Mouse (Mus musculus): ENCODE results near the gene Lix1. TPM values are rescaled to one million over a fixed set of nuclear protein-coding genes. Genes with fewer than 3 reads are reported as not detected.
A peak's percentile ranks its signal among the peaks of the same experiment; 100 is the strongest.

Lix1 gene
- polyA plus RNA-seq, 1 experiment from 2014 or later: 8.2 TPM

DNA sequence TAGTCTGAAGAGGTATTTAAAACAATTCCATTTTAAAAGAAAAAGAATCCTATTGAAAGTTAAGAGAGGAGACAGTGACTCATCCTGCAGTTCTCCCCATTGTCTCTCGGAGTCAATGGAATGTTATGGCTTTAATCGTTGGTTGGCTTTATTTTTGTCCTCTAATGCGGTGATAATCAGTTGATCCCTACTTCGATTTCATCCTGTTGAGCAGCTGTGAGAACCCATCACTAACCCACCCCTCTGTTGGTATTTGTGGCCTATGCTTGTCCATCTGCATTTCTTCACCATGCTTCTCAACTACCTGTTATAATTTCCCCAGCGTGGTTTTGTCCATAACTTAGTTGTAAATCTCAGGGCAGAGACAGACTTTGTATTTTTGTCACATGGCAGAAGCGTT, 5.7 kb downstream of the Lix1 start:
- H3K4me1 ChIP-seq (ENCODE audit: control insufficient read depth, insufficient read depth, low read length): no peaks in the 10 kb centered on the region
- no peak for ATAC-seq (ENCODE audit: low FRiP score, low TSS enrichment)
- H3K4me3 ChIP-seq (ENCODE audit: low read length): no peak overlapping the region
- no peaks in the 10 kb centered on the region for H3K9me3 ChIP-seq (ENCODE audit: control insufficient read depth, low read length)
- WGBS: 63% methylated on average over 6 of the region's 6 CpGs
- no peak overlapping the region for H3K9ac ChIP-seq (ENCODE audit: low read depth, low read length)
- no peaks in the 10 kb centered on the region for H3K36me3 ChIP-seq (ENCODE audit: control insufficient read depth, insufficient read depth, low read length)
- no peak overlapping the region for H3K27ac ChIP-seq (ENCODE audit: low read depth, low read length)
- H3K4me2 ChIP-seq (replicated peaks; ENCODE audit: low read depth, low read length): no peak overlapping the region
- no peaks in the 10 kb centered on the region for H3K27me3 ChIP-seq (ENCODE audit: control insufficient read depth, insufficient read depth, low read length)

DNA sequence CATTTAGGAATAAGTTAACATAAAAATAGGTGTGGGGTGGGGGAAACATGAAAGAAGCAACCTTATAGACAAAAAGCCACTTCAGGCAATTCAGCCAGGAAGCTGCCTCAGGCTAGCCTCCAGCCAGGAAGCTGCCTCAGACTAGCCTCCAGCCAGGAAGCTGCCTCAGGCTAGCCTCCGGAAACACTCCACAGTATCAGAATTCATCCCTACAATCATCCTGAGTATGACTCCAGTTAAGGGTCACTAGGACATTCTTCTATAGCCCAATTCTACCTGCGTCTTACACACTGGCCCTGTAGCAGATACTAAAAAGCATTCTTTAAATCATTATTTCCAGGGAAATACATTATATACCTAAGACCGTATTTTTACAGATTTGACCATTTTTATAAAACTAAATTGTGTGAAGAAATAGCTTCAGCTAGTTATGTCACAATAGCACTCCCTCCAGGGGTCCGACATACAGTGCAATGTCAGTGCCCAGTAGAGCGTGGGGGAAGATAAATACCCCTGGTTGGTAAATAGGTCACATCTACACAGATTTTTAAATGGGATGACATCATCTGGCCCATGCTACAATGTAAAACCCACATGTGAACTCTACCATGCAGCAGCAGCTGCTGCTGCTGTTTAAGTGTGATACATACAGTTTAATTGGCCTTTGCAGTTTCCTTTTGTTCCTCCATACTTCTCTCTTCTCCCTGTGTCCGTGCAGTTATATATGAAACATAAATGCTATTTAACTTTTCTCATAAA, 6.4 kb downstream of the Lix1 start:
- no peak overlapping the region for H3K27ac ChIP-seq (ENCODE audit: low read depth, low read length)
- WGBS: 75% methylated on average over 6 of the region's 6 CpGs
- H3K36me3 ChIP-seq (ENCODE audit: control insufficient read depth, insufficient read depth, low read length): no peaks in the 10 kb centered on the region

DNA sequence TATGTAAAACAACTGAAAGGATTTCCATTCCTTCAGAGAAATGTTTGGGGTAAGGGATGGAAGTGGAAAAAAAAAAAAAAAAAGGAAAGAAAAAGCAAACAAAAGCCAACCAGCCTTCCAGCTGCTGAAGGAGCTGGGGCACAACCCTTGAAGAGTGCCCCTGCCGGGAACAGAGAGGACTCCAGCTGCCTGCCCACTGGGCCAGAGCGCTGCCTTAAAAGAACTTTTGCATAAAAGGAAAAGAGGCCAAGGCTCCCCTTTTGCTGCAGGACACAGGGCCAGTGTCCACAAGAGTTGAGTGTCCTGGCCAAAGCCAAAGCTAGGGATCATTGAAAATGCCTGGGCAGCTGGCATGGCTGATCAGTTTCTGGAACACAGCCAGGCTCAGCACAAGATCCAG, 7.1 kb downstream of the Lix1 start:
- H3K27me3 ChIP-seq (ENCODE audit: control insufficient read depth, insufficient read depth, low read length): no peaks in the 10 kb centered on the region
- H3K4me2 ChIP-seq (replicated peaks; ENCODE audit: low read depth, low read length): no peak overlapping the region
- no peak overlapping the region for H3K4me3 ChIP-seq (ENCODE audit: low read length)
- ATAC-seq (ENCODE audit: low FRiP score, low TSS enrichment): peak; percentile 54
- no peaks in the 10 kb centered on the region for H3K4me1 ChIP-seq (ENCODE audit: control insufficient read depth, insufficient read depth, low read length)
- WGBS: 8% methylated on average over 2 of the region's 2 CpGs
- H3K36me3 ChIP-seq (ENCODE audit: control insufficient read depth, insufficient read depth, low read length): no peaks in the 10 kb centered on the region
- no peak overlapping the region for H3K9ac ChIP-seq (ENCODE audit: low read depth, low read length)
- no peak overlapping the region for H3K27ac ChIP-seq (ENCODE audit: low read depth, low read length)
- no peaks in the 10 kb centered on the region for H3K9me3 ChIP-seq (ENCODE audit: control insufficient read depth, low read length)

More for the DNA sequence above, 6.4 kb downstream of the Lix1 start:
- Histone ChIP-seq H3K4me1 (ENCODE audit: control insufficient read depth, insufficient read depth, low read length) (no peaks in the 10 kb centered on the region), H3K4me3 (ENCODE audit: low read length) (no peak overlapping the region), H3K4me2 (replicated peaks; ENCODE audit: low read depth, low read length) (no peak overlapping the region), H3K27me3 (ENCODE audit: control insufficient read depth, insufficient read depth, low read length) (no peaks in the 10 kb centered on the region), H3K9ac (ENCODE audit: low read depth, low read length) (no peak overlapping the region), H3K9me3 (ENCODE audit: control insufficient read depth, low read length) (no peaks in the 10 kb centered on the region)
- ATAC-seq (ENCODE audit: low FRiP score, low TSS enrichment): no peak

DNA sequence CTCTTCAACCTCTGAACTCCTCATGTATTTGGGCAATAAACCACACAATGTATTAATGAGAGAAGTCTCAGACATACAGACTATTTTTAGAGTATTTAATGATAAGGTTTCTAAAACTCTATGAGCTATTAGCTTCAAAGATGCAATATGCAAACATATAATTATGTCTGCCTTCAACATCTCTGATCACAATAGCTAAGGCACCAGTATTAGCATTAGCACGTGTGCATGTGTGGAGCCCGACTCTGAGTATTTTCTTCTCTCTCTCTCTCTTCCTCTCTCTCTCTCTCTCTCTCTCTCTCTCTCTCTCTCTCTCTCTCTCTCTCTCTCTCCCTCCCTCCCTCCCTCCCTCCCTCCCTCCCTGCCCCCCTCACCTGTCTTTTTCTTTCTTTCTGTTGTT, 9.0 kb downstream of the Lix1 start:
- H3K9ac ChIP-seq (ENCODE audit: low read depth, low read length): no peak overlapping the region
- H3K36me3 ChIP-seq (ENCODE audit: control insufficient read depth, insufficient read depth, low read length): no peaks in the 10 kb centered on the region
- ATAC-seq (ENCODE audit: low FRiP score, low TSS enrichment): no peak
- H3K4me3 ChIP-seq (ENCODE audit: low read length): no peak overlapping the region
- no peak overlapping the region for H3K27ac ChIP-seq (ENCODE audit: low read depth, low read length)
- no peaks in the 10 kb centered on the region for H3K9me3 ChIP-seq (ENCODE audit: control insufficient read depth, low read length)
- H3K27me3 ChIP-seq (ENCODE audit: control insufficient read depth, insufficient read depth, low read length): no peaks in the 10 kb centered on the region
- 86% methylated on average over 2 of the region's 2 CpGs for WGBS
- H3K4me1 ChIP-seq (ENCODE audit: control insufficient read depth, insufficient read depth, low read length): no peaks in the 10 kb centered on the region
- no peak overlapping the region for H3K4me2 ChIP-seq (replicated peaks; ENCODE audit: low read depth, low read length)

DNA sequence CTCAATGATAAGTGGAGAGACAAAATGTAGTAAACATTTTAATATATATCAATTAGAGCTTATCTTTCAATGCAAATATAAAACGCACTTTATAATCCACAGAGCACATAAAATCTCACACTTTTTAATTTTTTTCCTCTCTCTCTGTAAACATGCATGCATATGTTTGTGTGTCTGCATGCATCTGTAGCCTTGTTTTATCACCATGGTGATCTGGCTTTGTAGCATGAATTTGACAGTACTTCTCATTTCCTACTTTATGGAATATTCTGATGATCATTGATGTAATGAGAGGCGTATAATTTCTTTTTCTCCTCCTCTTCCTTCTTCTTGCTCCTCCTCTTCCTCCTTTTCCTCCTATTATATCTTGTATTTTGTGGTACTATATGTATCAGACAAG, 9.7 kb downstream of the Lix1 start:
- no peaks in the 10 kb centered on the region for H3K27me3 ChIP-seq (ENCODE audit: control insufficient read depth, insufficient read depth, low read length)
- H3K4me3 ChIP-seq (ENCODE audit: low read length): no peak overlapping the region
- ATAC-seq (ENCODE audit: low FRiP score, low TSS enrichment): no peak
- no peak overlapping the region for H3K4me2 ChIP-seq (replicated peaks; ENCODE audit: low read depth, low read length)
- H3K9me3 ChIP-seq (ENCODE audit: control insufficient read depth, low read length): no peaks in the 10 kb centered on the region
- H3K4me1 ChIP-seq (ENCODE audit: control insufficient read depth, insufficient read depth, low read length): no peaks in the 10 kb centered on the region
- no peak overlapping the region for H3K9ac ChIP-seq (ENCODE audit: low read depth, low read length)
- no peaks in the 10 kb centered on the region for H3K36me3 ChIP-seq (ENCODE audit: control insufficient read depth, insufficient read depth, low read length)
- no peak overlapping the region for H3K27ac ChIP-seq (ENCODE audit: low read depth, low read length)
- 91% methylated on average over 2 of the region's 2 CpGs for WGBS

DNA sequence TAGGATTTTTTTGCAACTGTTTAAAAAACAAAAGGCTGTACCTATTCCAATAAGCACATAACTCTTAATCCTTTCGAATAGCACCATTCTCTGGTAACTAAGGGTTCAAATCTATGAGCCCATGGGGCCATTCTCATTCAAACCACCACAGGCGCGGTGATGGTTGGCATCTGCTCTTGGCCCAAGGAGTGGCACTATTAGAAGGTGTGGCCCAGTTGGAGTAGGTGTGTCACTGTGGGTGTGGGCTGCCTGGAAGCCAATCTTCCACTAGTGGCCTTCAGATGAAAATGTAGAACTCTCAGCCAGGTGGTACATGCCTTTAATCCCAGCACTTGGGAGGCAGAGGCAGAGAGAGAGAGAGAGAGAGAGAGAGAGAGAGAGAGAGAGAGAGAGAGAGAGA, 11.7 kb downstream of the Lix1 start:
- Histone ChIP-seq H3K4me1 (ENCODE audit: control insufficient read depth, insufficient read depth, low read length) (no peaks in the 10 kb centered on the region), H3K27ac (ENCODE audit: low read depth, low read length) (no peak overlapping the region), H3K9me3 (ENCODE audit: control insufficient read depth, low read length) (no peaks in the 10 kb centered on the region), H3K36me3 (ENCODE audit: control insufficient read depth, insufficient read depth, low read length) (no peaks in the 10 kb centered on the region), H3K4me3 (ENCODE audit: low read length) (no peak overlapping the region), H3K9ac (ENCODE audit: low read depth, low read length) (no peak overlapping the region), H3K4me2 (replicated peaks; ENCODE audit: low read depth, low read length) (no peak overlapping the region), H3K27me3 (ENCODE audit: control insufficient read depth, insufficient read depth, low read length) (no peaks in the 10 kb centered on the region)
- ATAC-seq (ENCODE audit: low FRiP score, low TSS enrichment): no peak
- WGBS: 91% methylated on average over 3 of the region's 3 CpGs

DNA sequence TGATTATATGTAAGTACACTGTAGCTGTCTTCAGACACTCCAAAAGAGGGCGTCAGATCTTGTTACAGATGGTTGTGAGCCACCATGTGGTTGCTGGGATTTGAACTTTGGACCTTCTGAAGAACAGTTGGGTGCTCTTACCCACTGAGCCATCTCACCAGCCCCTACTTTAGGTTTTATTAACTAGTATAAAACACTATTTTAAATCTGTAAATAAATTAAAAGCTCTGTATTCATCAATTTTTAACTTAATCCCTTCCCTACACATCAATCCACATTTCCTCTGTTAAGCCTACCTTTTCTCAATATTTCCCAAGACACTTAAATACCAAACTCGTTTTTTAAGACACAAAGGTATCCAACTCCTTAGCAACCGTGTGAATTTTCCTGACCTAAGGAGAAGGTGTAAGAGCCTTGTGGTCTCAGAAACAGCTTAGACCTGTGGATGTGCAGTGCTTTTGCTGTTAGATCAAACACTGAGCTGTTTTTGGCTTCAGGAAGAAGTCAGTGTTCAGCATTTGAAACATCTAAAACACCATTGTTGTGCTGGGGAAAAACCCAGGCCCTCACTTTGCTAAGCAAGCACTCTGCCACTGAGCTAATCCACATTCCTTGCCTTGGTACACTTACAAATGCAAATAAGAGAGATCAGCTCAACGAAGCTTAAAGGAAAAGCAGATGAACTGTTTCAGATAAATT, 22.3 kb downstream of the Lix1 start:
- no peaks in the 10 kb centered on the region for H3K9me3 ChIP-seq (ENCODE audit: control insufficient read depth, low read length)
- H3K27ac ChIP-seq (ENCODE audit: low read depth, low read length): peak overlapping the region; percentile 47; the same call in 1 of the 2 replicates
- no peak overlapping the region for H3K4me3 ChIP-seq (ENCODE audit: low read length)
- WGBS: 47% methylated on average over 4 of the region's 4 CpGs
- no peaks in the 10 kb centered on the region for H3K27me3 ChIP-seq (ENCODE audit: control insufficient read depth, insufficient read depth, low read length)
- H3K36me3 ChIP-seq (ENCODE audit: control insufficient read depth, insufficient read depth, low read length): no peaks in the 10 kb centered on the region
- H3K4me2 ChIP-seq (replicated peaks; ENCODE audit: low read depth, low read length): no peak overlapping the region
- no peaks in the 10 kb centered on the region for H3K4me1 ChIP-seq (ENCODE audit: control insufficient read depth, insufficient read depth, low read length)
- no peak for ATAC-seq (ENCODE audit: low FRiP score, low TSS enrichment)
- H3K9ac ChIP-seq (ENCODE audit: low read depth, low read length): no peak overlapping the region

DNA sequence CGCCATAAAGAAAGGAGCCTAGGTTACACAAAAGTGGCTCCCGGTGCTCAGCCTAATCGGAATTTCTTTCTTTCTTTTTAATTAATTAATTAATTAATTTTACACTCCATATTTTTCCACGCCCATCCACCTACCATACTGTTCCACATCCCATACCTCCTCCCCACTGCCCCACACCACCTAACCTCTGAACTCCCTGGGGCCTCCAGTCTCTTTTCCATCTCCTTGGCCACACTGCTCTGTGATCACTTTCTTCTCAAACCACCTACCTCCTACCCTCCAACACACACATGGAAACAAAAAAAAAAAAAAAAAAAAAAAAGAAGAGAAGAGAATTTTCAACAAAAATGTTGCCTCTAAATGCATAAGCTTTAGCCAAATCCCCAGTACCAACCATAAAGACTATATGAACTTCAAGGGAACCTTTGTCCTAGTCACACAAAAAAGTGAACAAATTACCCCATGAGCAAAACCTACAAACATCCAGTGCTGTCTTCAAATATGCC, 22.9 kb downstream of the Lix1 start:
- 66% methylated on average over 4 of the region's 4 CpGs for WGBS
- no peak overlapping the region for H3K9ac ChIP-seq (ENCODE audit: low read depth, low read length)
- H3K4me1 ChIP-seq (ENCODE audit: control insufficient read depth, insufficient read depth, low read length): no peaks in the 10 kb centered on the region
- no peak overlapping the region for H3K27ac ChIP-seq (ENCODE audit: low read depth, low read length)
- no peak overlapping the region for H3K4me3 ChIP-seq (ENCODE audit: low read length)
- H3K27me3 ChIP-seq (ENCODE audit: control insufficient read depth, insufficient read depth, low read length): no peaks in the 10 kb centered on the region
- ATAC-seq (ENCODE audit: low FRiP score, low TSS enrichment): no peak
- no peaks in the 10 kb centered on the region for H3K36me3 ChIP-seq (ENCODE audit: control insufficient read depth, insufficient read depth, low read length)
- no peaks in the 10 kb centered on the region for H3K9me3 ChIP-seq (ENCODE audit: control insufficient read depth, low read length)
- H3K4me2 ChIP-seq (replicated peaks; ENCODE audit: low read depth, low read length): no peak overlapping the region

DNA sequence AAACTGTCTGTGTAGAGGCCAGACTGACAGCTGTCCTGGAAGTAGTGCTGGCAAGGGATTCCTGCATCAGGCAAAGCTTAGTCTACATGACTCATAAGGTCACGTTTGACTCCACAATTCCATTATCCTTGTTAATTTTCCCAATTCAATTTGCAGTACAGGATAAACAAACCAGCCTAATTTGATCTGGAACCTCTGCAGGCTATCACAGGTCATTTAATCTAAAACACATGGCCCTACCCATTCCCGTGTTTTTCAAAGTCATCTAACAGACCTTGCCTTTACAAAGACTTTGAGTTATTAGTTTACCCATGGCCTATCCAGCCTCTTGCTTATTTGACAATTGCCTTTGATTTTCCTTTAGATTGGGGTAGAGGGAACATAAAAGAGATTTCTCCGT, 23.4 kb downstream of the Lix1 start:
- no peaks in the 10 kb centered on the region for H3K36me3 ChIP-seq (ENCODE audit: control insufficient read depth, insufficient read depth, low read length)
- no peak overlapping the region for H3K9ac ChIP-seq (ENCODE audit: low read depth, low read length)
- WGBS: 57% methylated on average over 3 of the region's 3 CpGs
- no peaks in the 10 kb centered on the region for H3K4me1 ChIP-seq (ENCODE audit: control insufficient read depth, insufficient read depth, low read length)
- ATAC-seq (ENCODE audit: low FRiP score, low TSS enrichment): no peak
- H3K27me3 ChIP-seq (ENCODE audit: control insufficient read depth, insufficient read depth, low read length): no peaks in the 10 kb centered on the region
- H3K4me2 ChIP-seq (replicated peaks; ENCODE audit: low read depth, low read length): no peak overlapping the region
- no peaks in the 10 kb centered on the region for H3K9me3 ChIP-seq (ENCODE audit: control insufficient read depth, low read length)
- no peak overlapping the region for H3K4me3 ChIP-seq (ENCODE audit: low read length)
- H3K27ac ChIP-seq (ENCODE audit: low read depth, low read length): no peak overlapping the region
